Mouse (Mus musculus) megakaryocyte, embryonic 14.5 days (primary cell): ENCODE measurements around the gene Zscan12.

Source experiments
- FLI1 ChIP-seq: IDR thresholded peaks from 2 replicates; pipeline ENCODE4 v1.6.1; 2012; ENCODE audit warnings: low read length, inconsistent platforms, mixed read lengths
- GATA1 ChIP-seq: IDR thresholded peaks from 3 replicates; pipeline ENCODE4 v1.6.1; 2012; ENCODE audit warnings: mixed read lengths, low read length, inconsistent platforms, borderline replicate concordance

DNA sequence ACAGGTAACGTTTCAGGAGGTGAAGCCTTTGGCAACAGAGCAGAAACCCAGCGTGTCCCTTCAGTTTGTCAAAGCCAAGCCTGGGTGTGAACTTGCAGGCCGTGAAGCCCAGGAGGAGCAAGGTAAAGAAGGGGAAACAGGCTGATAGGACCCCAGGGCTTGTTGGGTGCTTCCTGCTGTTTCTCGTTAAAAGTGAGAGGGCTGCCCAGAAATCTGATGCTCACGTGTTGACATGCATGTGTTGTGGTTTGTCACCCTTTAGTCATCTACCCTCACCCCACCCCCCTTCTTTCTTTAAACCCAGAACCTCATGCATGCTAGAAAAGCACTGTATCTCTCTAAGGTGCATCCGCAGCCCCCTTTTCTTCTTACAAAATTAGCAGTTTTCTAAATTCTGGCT is 4.0 kb downstream of the Zscan12 start:
- TF ChIP-seq GATA1 (no peak), FLI1 (no peak)
